In genomic region chr1:74014538-74015327, GRCm38 (mm10) we compare ENCODE assay signal across 10 mouse cellular contexts.
DNase-seq lines count a peak whose midpoint lies in the region; ATAC-seq and TF ChIP-seq lines count a peak whose summit lies in the region.
"Had no signal": no experiment of that assay in that cellular context is flagged by ENCODE, and none has a peak within 500 bp of the region (broad histone marks: within the 10 kb centered on the region; RNA-seq: fewer than 3 reads in every experiment).

No protein-coding gene starts in this region.

- no peaks in the 10 kb centered on the region for H3K27me3 ChIP-seq in C2C12 (ENCODE audit: control insufficient read depth, insufficient read depth, insufficient read length)
- no peaks in the 10 kb centered on the region for H3K27me3 ChIP-seq in kidney, embryonic 14.5 days (ENCODE audit: control insufficient read depth, insufficient read depth, low read length)
- no peaks in the 10 kb centered on the region for H3K27me3 ChIP-seq in forebrain, embryonic 14.5 days (replicated peaks; ENCODE audit: control insufficient read depth, insufficient read depth, low read length)
- H3K27me3 ChIP-seq: forebrain, embryonic 12.5 days had no signal

- peaks cover 38% of the 10 kb centered on the region for H3K36me3 ChIP-seq in C2C12 (ENCODE audit: control insufficient read depth, insufficient read depth)
- no peaks in the 10 kb centered on the region for H3K36me3 ChIP-seq in kidney, embryonic 14.5 days (ENCODE audit: control insufficient read depth, insufficient read depth, low read length)
- H3K36me3 ChIP-seq in forebrain, embryonic 14.5 days (ENCODE audit: control insufficient read depth, insufficient read depth, low read length), result no peaks in the 10 kb centered on the region
- H3K36me3 ChIP-seq: forebrain, embryonic 12.5 days had no signal

- no peak overlapping the region for H3K9ac ChIP-seq in kidney, embryonic 14.5 days (ENCODE audit: low read depth, low read length)
- no peak overlapping the region for H3K9ac ChIP-seq in forebrain, embryonic 14.5 days (ENCODE audit: low read length)
- H3K9ac ChIP-seq: forebrain, embryonic 12.5 days had no signal

- peak; percentile 87 for DNase-seq in gastrocnemius, postnatal 25 days
- no peak for DNase-seq in lung, adult 2 months
- DNase-seq in forebrain, embryonic 14.5 days (ENCODE audit: low spot score), result no peak
- DNase-seq in layer of hippocampus, adult 9-10 months (ENCODE audit: low spot score), result no peak
- DNase-seq in MN1 (ENCODE audit: low spot score), result no peak
- DNase-seq in spleen, postnatal 10 days (ENCODE audit: low spot score in 2 of 2), result no peak

- peaks cover 44% of the 10 kb centered on the region for H3K79me3 ChIP-seq in C2C12 (ENCODE audit: low read depth)

- peak overlapping the region; percentile 79 for H3ac ChIP-seq in C2C12 (ENCODE audit: control insufficient read depth, insufficient read length, low read depth)

- 52% methylated on average over 8 of the region's 14 CpGs for WGBS in kidney, embryonic 14.5 days
- WGBS in lung, adult 2 months, result 44% methylated on average over 9 of the region's 14 CpGs
- 79% methylated on average over 7 of the region's 14 CpGs for WGBS in forebrain, embryonic 14.5 days

- H3K27ac ChIP-seq in kidney, embryonic 14.5 days (ENCODE audit: low read depth, low read length), result 0 out of 2 replicates have a peak overlapping the region, but pooled peaks have one; percentile 24
- no peak overlapping the region for H3K27ac ChIP-seq in forebrain, embryonic 14.5 days (ENCODE audit: low read depth, low read length)
- H3K27ac ChIP-seq: forebrain, embryonic 12.5 days; layer of hippocampus, adult 2 months had no signal

- peaks cover 83% of the 10 kb centered on the region for H3K79me2 ChIP-seq in C2C12 (ENCODE audit: control insufficient read depth, insufficient read depth)

- TF ChIP-seq POLR2A in lung, adult 2 months (IDR thresholded peaks at IDR 0.05; ENCODE audit: borderline replicate concordance, extremely low read depth, low read depth, low read length), result peak; percentile 26; the same call in 1 of the 2 replicates

- no peak overlapping the region for H3K4me2 ChIP-seq in kidney, embryonic 14.5 days (replicated peaks; ENCODE audit: low read depth, low read length)
- no peak overlapping the region for H3K4me2 ChIP-seq in forebrain, embryonic 14.5 days (ENCODE audit: low read length)
- H3K4me2 ChIP-seq: forebrain, embryonic 12.5 days had no signal

- H3K9me3 ChIP-seq in kidney, embryonic 14.5 days (ENCODE audit: control insufficient read depth, low read length), result peaks cover 2% of the 10 kb centered on the region; the same call in 1 of the 2 replicates
- no peaks in the 10 kb centered on the region; the same call in 1 of the 2 replicates for H3K9me3 ChIP-seq in forebrain, embryonic 14.5 days (replicated peaks; ENCODE audit: control insufficient read depth, low read length)
- H3K9me3 ChIP-seq: forebrain, embryonic 12.5 days had no signal

- no peak for ATAC-seq in kidney, embryonic 14.5 days (ENCODE audit: low FRiP score, low TSS enrichment)
- ATAC-seq in forebrain, embryonic 14.5 days, result no peak

- peak overlapping the region; percentile 22 for H3K4me3 ChIP-seq in C2C12 (ENCODE audit: insufficient read depth, poor library complexity, severe bottlenecking)
- H3K4me3 ChIP-seq in kidney, embryonic 14.5 days (ENCODE audit: low read length), result no peak overlapping the region
- no peak overlapping the region for H3K4me3 ChIP-seq in lung, adult 2 months (replicated peaks; ENCODE audit: extremely low read depth, low read depth, low read length)
- no peak overlapping the region for H3K4me3 ChIP-seq in forebrain, embryonic 14.5 days (ENCODE audit: low read depth, low read length)
- H3K4me3 ChIP-seq: forebrain, embryonic 12.5 days; layer of hippocampus, adult 2 months had no signal

- no peak for TF ChIP-seq CTCF in C2C12 (IDR thresholded peaks at IDR 0.05; ENCODE audit: control insufficient read depth, insufficient read depth, insufficient read length)
- TF ChIP-seq CTCF in lung, adult 2 months (IDR thresholded peaks at IDR 0.05; ENCODE audit: insufficient read depth, low read length), result no peak

- H3K4me1 ChIP-seq in kidney, embryonic 14.5 days (ENCODE audit: control insufficient read depth, insufficient read depth, low read length), result peaks cover 33% of the 10 kb centered on the region
- peaks cover 64% of the 10 kb centered on the region for H3K4me1 ChIP-seq in lung, adult 2 months (ENCODE audit: control insufficient read depth, insufficient read depth, low read length)
- no peaks in the 10 kb centered on the region for H3K4me1 ChIP-seq in forebrain, embryonic 14.5 days (ENCODE audit: control insufficient read depth, insufficient read depth, low read length)
- H3K4me1 ChIP-seq: forebrain, embryonic 12.5 days had no signal

TF ChIP-seq in C2C12, 6 proteins besides CTCF, POLR2A, EP300 and RAD21:
- TF ChIP-seq FOSL1 (IDR thresholded peaks at IDR 0.05; ENCODE audit: insufficient read depth, low read length, poor library complexity, severe bottlenecking), result no peak
- no peak for TF ChIP-seq MYOG (IDR thresholded peaks at IDR 0.05; ENCODE audit: control insufficient read depth, extremely low read depth, insufficient read length)
- no peak for TF ChIP-seq MYOD1 (IDR thresholded peaks at IDR 0.05; ENCODE audit: control insufficient read depth, insufficient read length, low read depth)
- no peak for TF ChIP-seq MAX (IDR thresholded peaks at IDR 0.05)
- TF ChIP-seq CEBPB (IDR thresholded peaks at IDR 0.05; ENCODE audit: low read depth), result no peak
